8 mouse cellular contexts compared by ENCODE assay signal in genomic region chr5:114647211-114647974, GRCm38 (mm10). TPM values are rescaled to one million over a fixed set of nuclear protein-coding genes. Genes with fewer than 3 reads are reported as not detected.
A peak's percentile ranks its signal among the peaks of the same experiment; 100 is the strongest.
DNase-seq lines count a peak whose midpoint lies in the region; ATAC-seq and TF ChIP-seq lines count a peak whose summit lies in the region.

No protein-coding gene starts in this region.

- no peak for TF ChIP-seq CTCF in spleen, adult 2 months (IDR thresholded peaks at IDR 0.05; ENCODE audit: extremely low read depth, insufficient read depth, insufficient read length, insufficient replicate concordance)

- H3K36me3 ChIP-seq in spleen, adult 2 months (ENCODE audit: control insufficient read depth, insufficient read depth, low read length): no peaks in the 10 kb centered on the region
- no peaks in the 10 kb centered on the region for H3K36me3 ChIP-seq in limb, embryonic 11.5 days (ENCODE audit: control insufficient read depth, insufficient read depth, low read length)
- no peaks in the 10 kb centered on the region for H3K36me3 ChIP-seq in midbrain, embryonic 11.5 days (ENCODE audit: control insufficient read depth, insufficient read depth, low read length)

- H3K27ac ChIP-seq in spleen, adult 2 months (ENCODE audit: insufficient read depth, low read length): no peak overlapping the region
- no peak overlapping the region for H3K27ac ChIP-seq in limb, embryonic 11.5 days (replicated peaks; ENCODE audit: low read depth, low read length)
- no peak overlapping the region for H3K27ac ChIP-seq in midbrain, embryonic 11.5 days (ENCODE audit: low read depth, low read length)

- no peak for TF ChIP-seq POLR2A in spleen, adult 2 months (IDR thresholded peaks at IDR 0.05; ENCODE audit: low read depth, low read length)

- peak overlapping the region; percentile 23; the same call in 1 of the 2 replicates for H3K4me3 ChIP-seq in spleen, adult 2 months (ENCODE audit: extremely low read depth, insufficient read depth, insufficient read length)
- H3K4me3 ChIP-seq in limb, embryonic 11.5 days (ENCODE audit: low read depth, low read length): peak overlapping the region; percentile 16
- H3K4me3 ChIP-seq in midbrain, embryonic 11.5 days (ENCODE audit: low read depth, low read length): peak overlapping the region; percentile 8

- no peaks in the 10 kb centered on the region for H3K9me3 ChIP-seq in limb, embryonic 11.5 days (ENCODE audit: control insufficient read depth, low read length)
- no peaks in the 10 kb centered on the region for H3K9me3 ChIP-seq in midbrain, embryonic 11.5 days (ENCODE audit: control insufficient read depth, low read length)

- peak overlapping the region; percentile 49 for H3K4me2 ChIP-seq in limb, embryonic 11.5 days (ENCODE audit: low read depth, severe bottlenecking)
- peak overlapping the region; percentile 37 for H3K4me2 ChIP-seq in midbrain, embryonic 11.5 days

- H3K4me1 ChIP-seq in spleen, adult 2 months (ENCODE audit: control insufficient read depth, insufficient read depth, insufficient read length): peaks cover 7% of the 10 kb centered on the region
- H3K4me1 ChIP-seq in limb, embryonic 11.5 days (ENCODE audit: control insufficient read depth, insufficient read depth, low read length): peaks cover 21% of the 10 kb centered on the region; the same call in 1 of the 2 replicates
- peaks cover 18% of the 10 kb centered on the region for H3K4me1 ChIP-seq in midbrain, embryonic 11.5 days (ENCODE audit: control insufficient read depth, insufficient read depth, low read length)

- ATAC-seq in limb, embryonic 11.5 days (ENCODE audit: insufficient number of reproducible peaks, low FRiP score, low TSS enrichment, low read depth): peak; percentile 59
- ATAC-seq in midbrain, embryonic 11.5 days (ENCODE audit: low FRiP score): peak; percentile 62; the same call in 1 of the 2 replicates

- WGBS in spleen, adult 2 months: 16% methylated on average over 27 of the region's 27 CpGs
- 3% methylated on average over 27 of the region's 27 CpGs for WGBS in limb, embryonic 11.5 days
- 6% methylated on average over 27 of the region's 27 CpGs for WGBS in midbrain, embryonic 11.5 days

- no peak for DNase-seq in spleen, adult 2 months (ENCODE audit: low read depth in 1 of 2, low spot score in 2 of 2)
- DNase-seq in spleen, adult 18-20 months: no peak
- DNase-seq in embryo, embryonic 10 days (ENCODE audit: low spot score): peak; percentile 76
- DNase-seq in heart, postnatal 4 days: peak; percentile 40
- peak; percentile 58 for DNase-seq in limb, embryonic 11.5 days (ENCODE audit: low spot score)
- peak; percentile 93 for DNase-seq in midbrain, embryonic 11.5 days (ENCODE audit: low spot score, missing footprints)
- DNase-seq in urinary bladder, postnatal 4 days (ENCODE audit: low spot score in 2 of 2): peak; percentile 51 to 66
- DNase-seq in layer of hippocampus, postnatal 36 days: no peak

- no peaks in the 10 kb centered on the region for H3K27me3 ChIP-seq in spleen, adult 2 months (ENCODE audit: control insufficient read depth, insufficient read depth, low read length)
- H3K27me3 ChIP-seq in limb, embryonic 11.5 days (ENCODE audit: control insufficient read depth, insufficient read depth, low read length): no peaks in the 10 kb centered on the region; the same call in 1 of the 2 replicates
- peaks cover 9% of the 10 kb centered on the region; the same call in 1 of the 2 replicates for H3K27me3 ChIP-seq in midbrain, embryonic 11.5 days (ENCODE audit: control insufficient read depth, insufficient read depth, low read length)

- H3K9ac ChIP-seq in limb, embryonic 11.5 days (ENCODE audit: low read length): peak overlapping the region; percentile 34
- H3K9ac ChIP-seq in midbrain, embryonic 11.5 days (ENCODE audit: low read length): peak overlapping the region; percentile 2

RNA-seq across cellular contexts. Expression of gene Trpv4, which starts 10.8 kb away (rescaled TPM):
- polyA plus RNA-seq in spleen, adult 2 months (2012; rRNA removed): 4.2 and 5.3 TPM in 2 replicates
- total RNA-seq in heart, postnatal 4 days (2021): 1 to 10 TPM; 2.8 to 3.1 TPM
- polyA plus RNA-seq in limb, embryonic 11.5 days (2014; fragmentation: Nextera tagmentation; extraction: Ambion mirVana): 0.53 and 0.55 TPM in 2 replicates
- polyA plus RNA-seq in midbrain, embryonic 11.5 days (2014; fragmentation: Nextera tagmentation; extraction: Ambion mirVana): 0.26 TPM in 1 of 2 replicates, not detected in the other
- total RNA-seq in layer of hippocampus, postnatal 36 days (2021): 1 to 10 TPM; 1.2 to 2.0 TPM

RNA-seq across cellular contexts. Expression of gene Gltp, which starts 43.4 kb away (rescaled TPM):
- 134 and 163 TPM in 2 replicates for polyA plus RNA-seq in spleen, adult 2 months (2012; rRNA removed)
- total RNA-seq in heart, postnatal 4 days (2021): 10 to 100 TPM; 24.4 to 26.8 TPM
- 69.0 and 73.9 TPM in 2 replicates for polyA plus RNA-seq in limb, embryonic 11.5 days (2014; fragmentation: Nextera tagmentation; extraction: Ambion mirVana)
- polyA plus RNA-seq in midbrain, embryonic 11.5 days (2014; fragmentation: Nextera tagmentation; extraction: Ambion mirVana): 63.8 and 67.1 TPM in 2 replicates
- 10 to 100 TPM; 27.9 to 33.4 TPM for total RNA-seq in layer of hippocampus, postnatal 36 days (2021)

Comparison
In these comparisons a context has a peak if more than half of its experiments do, and no peak if none do; other contexts are left out.
1. DNase-seq: peak in embryo, embryonic 10 days (single experiment), heart, postnatal 4 days (single experiment), limb, embryonic 11.5 days (single experiment), midbrain, embryonic 11.5 days (single experiment) and urinary bladder, postnatal 4 days (2 of 2); none in spleen, adult 2 months (0 of 2), spleen, adult 18-20 months (0 of 2) and layer of hippocampus, postnatal 36 days (0 of 2).
2. Peak in every context shown above with its lines, with median percentiles within 50 percentile points of each other: H3K4me3 ChIP-seq.